Mouse (Mus musculus) thymus, postnatal 10 days (tissue): ENCODE results near the gene Lgals3.

ENCODE experiments used
- DNase-seq, 2 experiments: peaks; one replicate each; pipeline ENCODE4 v3.0.0; 2021; ENCODE audit warnings: low spot score in 2 of 2

Gene Lgals3

DNA sequence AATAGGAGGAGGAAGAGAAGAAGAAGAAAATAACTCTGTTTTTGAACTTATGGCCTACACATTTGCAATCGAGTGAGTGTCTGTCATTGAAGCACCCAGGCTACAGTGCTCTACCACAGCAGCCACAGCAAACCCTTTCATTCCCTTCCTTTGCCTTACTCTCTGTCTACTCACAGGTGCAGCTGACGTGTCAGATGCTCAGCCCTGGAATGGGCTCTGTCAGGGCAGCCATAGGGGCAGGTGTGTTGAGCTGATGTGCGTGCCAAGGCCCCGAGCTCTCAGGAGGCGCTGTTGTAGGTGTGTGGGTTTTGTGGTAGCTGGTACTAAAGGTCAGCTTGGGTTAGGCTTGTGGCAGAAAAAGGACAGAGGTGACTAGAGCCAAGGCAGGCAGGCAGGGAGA is 2.2 kb downstream of the Lgals3 start:
- peak; percentile 38 to 49 for DNase-seq

DNA sequence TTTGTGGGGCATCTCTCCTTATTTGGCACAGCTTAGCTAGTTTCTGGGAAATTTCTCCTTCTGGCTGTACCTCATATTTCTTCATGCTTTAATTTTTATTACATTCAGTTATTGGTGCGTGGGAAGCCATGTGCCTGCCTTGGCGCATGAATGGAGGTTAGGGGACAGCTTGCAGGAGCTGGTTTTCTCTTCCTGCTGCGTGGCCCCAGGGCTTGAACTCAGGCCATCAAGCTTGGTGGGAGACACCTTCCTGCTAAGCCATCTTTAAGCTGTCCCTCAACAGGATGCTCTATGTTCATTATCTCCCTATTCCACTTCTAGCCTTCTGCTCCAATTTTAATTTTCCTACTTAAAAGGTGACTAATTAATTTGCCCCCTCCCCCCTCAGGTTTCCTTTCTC is 3.2 kb downstream of the Lgals3 start:
- no peak for DNase-seq

DNA sequence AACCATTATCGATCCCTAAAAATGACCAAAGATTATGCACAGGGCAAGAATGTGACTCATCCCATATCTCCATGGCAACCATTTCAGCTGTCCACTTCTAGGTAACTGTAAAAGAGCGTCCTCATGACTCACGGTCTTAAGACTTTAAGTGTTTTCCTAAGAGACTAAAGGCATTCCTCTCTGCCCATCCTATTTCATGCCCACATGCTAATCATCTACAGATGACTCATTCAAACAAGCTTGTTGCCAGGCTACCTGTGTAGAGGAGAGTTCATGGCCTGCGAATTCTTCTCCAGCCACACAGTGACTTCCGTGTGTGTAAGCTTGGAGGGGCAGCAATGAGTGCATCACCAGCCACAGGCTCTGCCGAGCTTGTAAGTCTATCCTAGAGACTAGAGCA is 4.1 kb downstream of the Lgals3 start:
- DNase-seq = no peak

DNA sequence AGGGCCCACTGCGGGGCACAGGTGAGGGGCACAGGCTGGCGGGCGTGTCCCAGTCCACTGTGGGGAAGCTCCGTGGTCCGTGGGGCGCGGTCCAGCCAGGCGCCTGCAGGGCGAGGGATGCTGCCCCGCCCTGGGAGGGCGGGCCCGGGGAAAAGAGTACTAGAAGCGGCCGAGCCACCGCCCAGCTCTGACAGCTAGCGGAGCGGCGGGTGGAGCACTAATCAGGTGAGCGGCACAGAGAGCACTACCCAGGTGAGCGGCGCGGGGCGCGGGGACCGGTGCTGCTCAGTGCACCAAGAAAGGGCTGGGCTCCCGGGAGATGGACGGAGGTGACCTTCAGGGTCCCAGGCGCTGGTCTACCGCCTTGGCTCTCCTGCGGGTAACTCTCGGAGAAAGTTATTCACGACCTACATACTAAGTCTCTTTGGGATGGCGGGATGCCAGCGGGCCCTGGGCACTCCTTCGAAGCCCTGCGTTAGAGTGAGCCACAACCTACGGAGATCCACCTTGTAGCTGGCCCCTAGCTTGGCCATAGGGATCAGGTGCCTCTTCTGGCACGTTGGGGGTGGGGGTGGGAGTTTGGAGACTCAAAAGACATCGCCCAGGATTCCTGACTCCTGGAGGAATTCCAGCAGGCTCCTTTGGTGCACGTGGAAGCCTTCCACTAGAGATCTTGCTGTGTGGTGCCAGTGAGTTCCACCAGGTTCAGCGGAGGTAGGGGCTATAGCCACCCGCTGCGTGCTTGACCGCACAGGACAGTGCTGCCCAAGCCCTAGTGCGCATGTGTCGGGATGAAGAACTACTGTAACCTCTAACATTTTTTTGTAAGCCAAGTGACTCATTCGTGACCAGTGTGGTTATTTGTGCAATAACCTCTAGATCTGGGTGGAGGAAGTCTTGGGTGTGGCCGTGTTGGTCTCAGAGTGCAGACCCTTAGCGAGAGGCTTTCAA is 6.5 kb downstream of the Lgals3 start:
- DNase-seq = no peak

DNA sequence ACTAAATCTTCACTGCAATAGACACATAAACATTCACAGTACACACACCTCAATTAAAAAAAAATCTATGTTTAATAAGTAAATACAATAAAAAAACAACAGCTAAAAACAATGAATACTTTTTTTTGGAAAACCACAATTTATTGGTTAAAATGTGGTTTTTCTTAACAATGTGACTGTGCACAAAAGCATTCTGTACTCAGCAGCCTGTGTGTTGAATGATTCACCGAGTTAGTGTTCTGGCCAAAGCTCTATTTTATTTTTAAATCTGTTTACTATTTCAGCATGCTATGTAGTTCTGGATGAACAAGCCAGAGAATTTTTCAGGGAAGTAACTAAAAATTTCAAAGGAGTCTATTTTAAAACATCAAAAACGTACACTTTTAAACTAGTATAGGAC is 9.0 kb downstream of the Lgals3 start:
- no peak for DNase-seq

DNA sequence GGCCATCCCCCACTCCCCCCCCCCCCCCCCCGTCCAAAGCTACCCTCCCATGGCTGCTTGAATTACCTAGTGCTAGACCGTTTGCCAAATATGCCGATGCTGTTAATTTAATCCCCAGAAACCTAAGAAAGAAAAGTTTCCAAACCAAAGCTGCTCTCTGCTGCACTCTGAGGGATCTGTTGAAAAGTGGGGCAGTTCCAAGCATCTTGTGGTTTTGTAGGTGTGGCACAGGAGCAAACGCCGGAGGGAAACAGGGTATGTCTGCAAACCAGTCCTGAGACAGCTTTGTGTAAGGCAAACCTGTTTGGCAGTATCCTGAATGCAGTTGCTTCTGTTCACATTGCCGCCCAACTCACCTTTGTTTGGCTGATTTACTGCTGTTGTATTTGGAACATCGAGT is 10.8 kb downstream of the Lgals3 start:
- DNase-seq = no peak

DNA sequence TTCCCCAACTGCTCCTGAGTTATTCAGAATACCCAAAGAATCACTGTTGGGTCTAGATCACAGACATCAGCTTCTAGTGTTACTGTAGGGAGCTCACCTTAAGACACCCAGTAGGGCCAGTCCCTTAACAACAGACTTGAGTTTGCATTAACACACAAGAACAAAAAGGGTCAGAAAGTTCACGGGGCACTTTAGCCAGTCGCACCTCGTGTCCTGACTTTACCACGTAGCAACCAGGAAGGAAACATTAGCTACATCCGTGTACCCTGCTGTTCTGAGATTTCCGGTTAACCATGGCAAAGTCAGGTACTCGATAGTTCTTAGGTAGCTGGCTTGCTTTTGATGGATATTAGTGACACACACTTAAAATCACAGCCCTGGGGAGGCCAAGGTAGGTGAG is 16.4 kb downstream of the Lgals3 start:
- DNase-seq = no peak

DNA sequence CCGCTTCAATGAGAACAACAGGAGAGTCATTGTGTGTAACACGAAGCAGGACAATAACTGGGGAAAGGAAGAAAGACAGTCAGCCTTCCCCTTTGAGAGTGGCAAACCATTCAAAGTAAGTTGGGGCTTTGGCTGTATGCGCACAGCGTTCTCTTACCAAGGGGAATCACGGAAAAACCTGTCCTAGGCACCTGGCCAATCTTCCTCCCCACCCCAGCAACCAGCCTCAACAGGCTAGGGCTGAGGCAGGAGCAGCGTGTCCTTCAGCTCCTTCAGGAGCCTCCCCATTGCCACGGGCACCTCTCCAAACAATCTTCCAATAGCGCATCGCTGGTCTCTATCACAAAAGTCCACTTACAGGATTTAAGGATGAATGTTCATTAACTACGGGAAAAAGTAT is 17.1 kb downstream of the Lgals3 start:
- DNase-seq = no peak

DNA sequence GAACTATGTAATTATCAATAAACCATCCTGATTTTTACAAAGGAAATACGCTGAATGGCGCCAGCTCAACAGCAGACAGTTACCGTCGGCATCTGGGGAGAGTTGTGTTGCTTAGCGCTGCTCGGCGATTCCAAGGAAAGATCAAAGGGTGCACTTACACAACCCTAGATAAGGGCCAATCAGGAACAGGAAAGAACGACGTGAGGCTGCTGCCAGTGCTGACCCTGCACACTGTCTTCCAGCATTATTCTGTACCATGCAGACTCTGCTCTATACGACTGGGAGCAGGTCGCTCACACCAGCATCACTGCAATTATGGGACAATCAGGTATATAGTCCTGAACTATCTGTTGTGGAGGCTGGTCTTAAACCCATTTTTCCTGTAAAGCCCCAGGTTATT is 18.6 kb downstream of the Lgals3 start:
- no peak for DNase-seq

DNA sequence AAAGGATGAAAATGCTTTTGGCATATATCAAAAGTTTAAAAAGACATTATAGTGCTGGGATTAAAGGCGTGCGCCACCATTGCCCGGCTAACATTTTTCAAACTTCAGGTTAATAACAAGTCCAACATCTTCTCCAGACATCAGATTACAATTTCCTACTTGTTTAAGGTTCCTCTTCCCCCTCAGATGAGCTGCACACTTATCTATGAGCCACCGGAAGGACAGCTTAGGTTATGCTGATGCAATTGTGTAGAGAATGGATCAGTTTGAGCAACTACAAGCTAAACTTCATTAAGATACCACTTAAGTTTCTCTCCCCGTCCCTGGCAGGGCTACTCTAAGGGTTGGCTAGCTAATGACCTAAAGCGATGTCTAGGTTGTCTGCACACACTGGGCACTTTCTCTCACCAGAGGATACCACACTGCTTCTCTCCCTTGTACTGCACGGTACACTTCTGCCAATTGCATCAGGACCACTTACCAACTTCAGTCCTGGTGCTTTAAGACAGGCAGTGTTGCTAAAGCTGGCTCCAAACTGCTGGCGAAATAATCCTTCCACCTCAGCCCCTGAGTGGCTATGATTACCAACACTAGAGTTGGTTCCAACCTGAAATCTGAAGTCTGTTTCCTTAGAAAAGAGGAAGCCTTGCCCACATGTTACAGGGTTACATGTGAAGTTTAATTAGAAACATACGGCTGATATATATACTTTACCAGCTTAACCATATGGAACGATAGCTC is 26.0 kb downstream of the Lgals3 start:
- DNase-seq = no peak

DNA sequence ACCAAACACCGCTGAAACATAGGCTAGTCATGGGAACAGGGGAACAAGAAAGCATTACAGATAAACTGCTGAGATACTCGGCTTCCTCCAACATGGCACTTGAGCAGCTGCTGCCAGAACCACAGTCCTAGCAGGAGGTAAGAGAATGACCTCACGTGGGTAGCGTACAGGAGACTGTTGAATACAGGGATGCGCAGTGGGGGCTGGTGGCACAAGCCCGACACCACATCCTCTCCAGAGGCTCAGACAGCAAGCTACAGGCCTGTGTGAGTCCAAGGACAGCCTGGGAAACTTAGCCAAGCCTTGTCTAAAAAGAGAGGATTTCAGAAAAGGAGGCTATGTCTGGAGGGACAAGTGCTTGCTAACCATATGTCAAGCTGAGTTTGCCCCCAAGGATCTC is 27.5 kb downstream of the Lgals3 start:
- no peak for DNase-seq

DNA sequence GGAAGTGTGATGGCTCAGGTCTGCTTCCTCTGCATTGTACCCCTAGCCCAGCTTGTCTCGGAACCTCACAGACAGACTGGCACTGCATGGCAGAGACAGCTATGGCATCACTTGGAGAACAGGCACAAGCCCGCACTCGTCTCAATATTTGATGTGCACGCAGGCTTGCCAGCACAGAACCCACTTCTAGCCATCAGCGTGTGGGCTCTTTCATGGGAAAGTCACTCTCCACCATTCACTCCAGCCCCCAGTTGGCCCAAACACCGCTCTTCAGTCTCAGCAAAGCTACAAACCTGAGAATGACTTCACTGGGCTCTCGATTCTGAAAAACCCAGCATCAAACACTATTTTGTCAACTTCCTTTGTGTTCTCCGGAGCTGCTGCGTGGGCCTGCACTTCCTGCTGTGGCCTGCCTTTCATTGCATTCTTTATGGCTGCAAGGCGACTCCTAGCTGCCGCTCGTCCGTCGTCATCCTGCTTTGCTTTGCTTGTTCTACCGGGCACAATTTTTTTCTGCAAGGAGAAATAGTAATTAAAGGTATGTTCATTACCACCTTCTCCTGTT is 28.0 kb downstream of the Lgals3 start:
- peak; percentile 45 to 49 for DNase-seq

DNA sequence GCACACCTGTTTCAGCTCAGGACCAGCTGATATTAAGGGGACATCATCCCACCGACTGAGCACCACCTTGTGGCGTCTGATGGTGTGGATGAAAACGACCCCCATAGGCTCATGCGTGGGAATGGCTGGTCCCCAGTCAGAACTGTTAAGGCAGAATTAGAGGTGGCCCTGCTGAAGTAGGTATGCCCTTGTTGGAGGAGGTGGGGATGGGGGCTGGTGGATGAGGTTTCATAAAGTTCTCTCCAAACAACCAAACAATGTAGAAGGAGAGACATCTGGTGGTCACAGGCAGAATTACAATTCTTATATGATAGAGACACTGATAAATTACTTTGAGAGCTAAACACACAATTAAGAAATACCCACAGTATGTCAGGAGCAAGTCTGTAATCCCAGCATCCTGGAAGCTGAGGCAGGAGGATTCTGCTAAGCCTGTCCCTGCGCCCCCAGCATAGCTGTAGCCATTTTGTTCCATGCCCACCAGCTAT is 28.7 kb downstream of the Lgals3 start:
- DNase-seq = peak in 1 of 2 experiments; percentile 58

DNA sequence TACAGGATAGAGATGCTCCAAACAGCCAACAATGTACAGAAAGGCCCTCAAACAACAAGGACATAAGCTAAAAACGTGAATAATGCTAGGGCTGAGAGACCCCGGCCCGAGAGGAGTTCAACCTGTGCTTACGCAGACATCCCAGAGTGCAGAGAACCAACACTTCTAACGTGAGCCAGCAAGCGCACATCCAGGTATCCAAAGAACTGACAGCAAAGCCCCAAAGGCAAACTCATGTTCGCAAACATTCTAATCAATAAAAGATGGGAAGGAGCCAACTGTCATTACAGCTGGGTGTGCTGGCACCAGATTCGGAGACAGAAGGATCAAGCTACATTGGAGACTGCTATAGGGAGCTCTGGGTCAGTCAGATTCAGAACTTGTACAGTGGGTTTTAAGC is 35.2 kb downstream of the Lgals3 start:
- no peak for DNase-seq

DNA sequence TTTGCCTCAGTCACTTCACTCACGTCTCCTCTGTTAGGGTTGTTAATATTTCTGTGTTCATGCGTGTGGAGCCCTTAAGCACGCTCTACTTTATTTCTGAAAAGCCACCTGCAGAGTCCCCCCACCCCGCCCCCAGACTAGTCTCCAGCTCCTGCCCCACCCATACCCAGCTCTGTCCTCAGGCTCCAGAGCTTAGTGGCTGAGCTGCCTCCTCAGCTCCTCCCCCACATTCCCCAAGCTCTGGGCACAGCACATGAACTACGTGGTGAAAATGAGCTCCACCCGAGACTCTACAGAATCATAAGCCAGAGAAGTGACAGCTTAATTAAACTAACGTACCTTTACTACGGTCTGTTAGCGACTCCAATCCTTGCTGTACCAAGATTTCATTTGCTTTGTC is 38.4 kb downstream of the Lgals3 start:
- no peak for DNase-seq

DNA sequence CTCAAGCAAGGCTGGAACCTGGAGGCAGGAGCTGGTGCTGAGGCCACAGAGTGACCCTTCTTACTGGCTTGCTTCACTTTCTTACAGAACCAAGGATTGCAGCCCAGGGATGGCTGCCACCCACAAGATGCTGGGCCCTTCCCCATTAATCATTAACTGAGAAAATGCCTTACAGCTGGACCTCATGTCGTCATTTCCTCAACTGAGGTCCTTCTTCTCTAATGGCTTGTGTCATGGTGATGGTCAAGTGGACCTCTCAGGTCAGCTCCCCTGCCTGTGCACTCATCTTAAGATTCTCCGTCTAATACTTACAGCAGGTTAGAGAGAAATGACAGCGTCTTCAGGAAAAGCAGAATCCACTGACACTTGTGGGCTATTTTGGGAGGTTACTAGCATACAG is 49.8 kb downstream of the Lgals3 start:
- no peak for DNase-seq

DNA sequence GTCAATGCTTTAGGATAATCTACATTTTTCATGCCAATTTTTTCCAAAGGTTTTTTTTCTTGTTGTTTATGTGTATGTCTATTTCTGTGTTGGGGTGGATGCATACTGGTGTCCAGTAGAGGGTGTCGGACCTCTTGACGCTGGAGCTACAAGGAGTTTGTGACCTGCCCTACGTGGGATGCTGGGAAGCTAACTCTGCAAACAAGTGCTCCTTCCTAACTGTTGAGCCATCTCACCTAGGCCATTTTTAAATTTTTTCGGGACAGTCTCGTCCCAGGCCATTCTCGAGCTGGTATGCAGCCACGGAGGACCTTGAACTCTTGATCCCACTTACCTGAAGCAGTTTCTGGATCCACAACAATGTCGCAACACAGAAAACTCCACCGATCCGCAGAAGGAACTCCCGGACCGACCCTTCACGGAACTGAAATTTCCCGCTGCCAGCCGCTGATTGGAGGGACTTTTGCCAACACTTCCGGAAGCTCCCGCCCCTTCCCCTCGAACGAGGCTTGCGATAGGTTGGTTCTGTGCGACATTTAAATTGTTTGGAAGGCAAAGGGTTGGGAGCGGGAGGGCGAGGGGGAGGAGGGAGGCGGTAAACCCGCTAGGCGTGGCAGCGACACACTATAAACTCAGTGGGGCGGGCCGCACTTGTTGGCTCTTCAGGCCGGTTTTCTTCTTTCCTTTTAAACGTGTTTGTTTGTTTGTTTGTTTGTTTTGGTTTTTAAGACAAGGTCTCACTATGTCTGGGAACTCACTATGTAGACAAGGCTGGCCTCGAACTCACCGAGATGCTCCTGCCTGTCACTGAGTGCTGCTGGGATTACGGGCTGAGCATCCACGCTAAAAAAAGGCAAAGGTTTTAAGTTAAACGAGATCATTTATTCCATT is 50.5 kb downstream of the Lgals3 start, which contains the start of gene Dlgap5:
Gene Dlgap5, minus strand, starts transcription at position 633 of the 891 bp plus-strand sequence.
- peak; percentile 90 to 91 for DNase-seq

DNA sequence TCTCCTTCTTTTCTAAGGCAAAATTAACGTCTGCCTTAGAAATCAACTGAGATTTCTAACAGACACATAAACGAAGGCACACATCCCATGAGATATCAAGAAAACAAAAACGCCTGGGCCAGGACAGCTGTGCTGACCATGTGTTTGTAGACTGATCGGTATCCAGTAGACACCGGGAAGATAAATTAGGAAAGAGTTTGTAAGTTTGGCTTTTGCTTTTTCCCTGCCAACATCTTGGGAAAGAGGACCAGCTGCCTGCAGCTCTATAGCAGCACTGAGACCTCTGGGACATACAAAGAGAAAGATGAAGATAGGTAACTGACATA is 51.1 kb downstream of the Lgals3 start:
- DNase-seq = no peak

DNA sequence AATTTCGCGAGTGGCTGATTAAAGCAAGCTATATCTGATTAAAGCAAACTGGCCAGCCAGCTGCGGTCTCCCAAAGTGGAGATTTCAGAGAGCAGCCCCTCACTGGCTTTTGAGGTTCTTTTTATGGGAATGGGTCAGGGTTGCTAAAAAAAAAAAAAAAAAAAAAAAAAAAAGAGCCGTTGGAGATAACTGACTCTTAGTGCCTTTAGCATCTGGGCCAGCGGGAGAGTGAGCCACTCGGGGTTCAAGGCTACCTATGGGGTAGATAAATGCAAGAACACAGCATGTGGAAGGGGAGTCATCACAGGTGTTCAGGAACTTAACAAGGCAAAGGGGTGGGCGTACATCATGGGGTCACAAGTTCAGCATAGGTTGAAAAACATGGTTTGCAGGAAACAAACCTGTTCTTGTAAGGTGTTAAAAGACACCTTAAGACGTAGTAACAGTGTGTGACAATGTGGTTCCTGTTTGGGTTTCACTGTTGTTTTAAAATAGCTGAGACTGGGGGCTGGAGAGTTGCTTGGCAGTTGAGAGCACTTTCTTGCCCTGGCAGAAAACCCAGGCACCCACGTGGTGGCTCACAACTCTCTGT is 51.6 kb downstream of the Lgals3 start:
- DNase-seq = no peak

DNA sequence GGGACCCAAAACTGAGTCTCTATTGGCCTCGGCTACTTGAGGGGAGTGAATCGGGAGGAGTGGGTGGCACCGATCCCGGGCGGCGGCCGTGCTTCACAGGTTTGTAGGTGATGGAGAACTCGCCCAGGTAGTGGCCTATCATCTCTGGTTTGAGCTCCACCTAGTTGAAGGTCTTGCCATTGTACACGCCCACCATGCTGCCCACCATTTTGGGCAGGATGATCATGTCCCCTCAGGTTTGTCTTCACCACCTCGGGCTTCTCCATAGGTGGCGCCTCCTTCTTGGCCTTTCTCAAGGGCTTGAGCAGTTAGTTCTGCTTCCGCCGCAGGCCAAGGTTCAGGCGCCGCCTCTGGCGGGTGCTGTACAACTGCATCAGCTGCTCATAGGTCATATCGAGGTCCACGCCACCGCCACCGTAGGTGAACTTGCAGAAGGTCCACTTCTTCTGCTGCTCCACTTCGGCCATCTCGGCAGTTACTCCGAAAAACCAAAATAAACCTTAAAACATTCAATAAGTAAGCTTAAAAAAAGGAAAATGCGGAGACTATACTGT is 52.2 kb downstream of the Lgals3 start:
- DNase-seq = no peak

DNA sequence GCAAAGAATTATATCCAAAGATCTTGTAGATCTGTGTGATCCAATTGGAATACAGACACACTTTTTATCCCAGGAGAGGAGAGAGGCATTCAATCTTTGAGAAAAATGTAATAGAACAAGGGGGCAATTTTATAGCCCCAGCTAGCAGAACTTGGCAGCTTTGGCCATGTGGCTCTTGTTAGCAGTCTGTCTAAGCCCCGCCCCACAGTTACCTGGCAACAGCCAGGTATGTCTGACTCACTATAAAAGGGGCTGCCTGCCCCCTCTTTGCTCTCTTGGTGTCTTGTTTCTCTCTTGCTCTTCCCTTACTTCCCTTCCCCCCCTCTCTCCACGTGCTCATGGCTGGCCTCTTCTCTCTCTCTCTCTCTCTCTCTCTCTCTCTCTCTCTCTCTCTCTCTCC is 54.1 kb downstream of the Lgals3 start:
- DNase-seq = no peak
